Mouse (Mus musculus) G1E (cell line): ENCODE measurements around the gene Hbp1. TPM values are rescaled to one million over a fixed set of nuclear protein-coding genes. Genes with fewer than 3 reads are reported as not detected.

Experiments
- ATAC-seq: 2 replicates; pipeline ENCODE4 v1.8.0; 2016; ENCODE audit warnings: mild to moderate bottlenecking; ENCODE audit not compliant: insufficient number of reproducible peaks, poor library complexity, low FRiP score, severe bottlenecking; ENCODE audit errors: extremely low read depth
- DNase-seq: peaks from one replicate; pipeline ENCODE4 v3.0.0; 2012; ENCODE audit warnings: low spot score
- H3K27me3 ChIP-seq: 2 replicates; pipeline ENCODE4 v1.6.1; 2012; ENCODE audit warnings: mild to moderate bottlenecking, low read length, inconsistent platforms; ENCODE audit not compliant: insufficient read depth
- H3K36me3 ChIP-seq: replicated peaks from 2 replicates; pipeline ENCODE3; 2012; ENCODE audit warnings: mild to moderate bottlenecking, inconsistent platforms
- H3K4me1 ChIP-seq: 2 replicates; pipeline ENCODE4 v1.6.1; 2012; ENCODE audit warnings: low read depth, low read length, inconsistent platforms, mixed read lengths; ENCODE audit not compliant: insufficient read depth
- H3K4me3 ChIP-seq: 2 replicates; pipeline ENCODE4 v1.5.1; 2012; ENCODE audit warnings: low read depth, mild to moderate bottlenecking, inconsistent platforms, low read length, moderate library complexity, mixed read lengths
- H3K9me3 ChIP-seq: replicated peaks from 2 replicates; pipeline ENCODE4 v1.6.1; 2012; ENCODE audit warnings: inconsistent platforms
- CTCF ChIP-seq: IDR thresholded peaks from 2 replicates; pipeline ENCODE4 v1.5.1; 2012; ENCODE audit warnings: low read depth, low read length, inconsistent platforms, mixed read lengths
- GATA1 ChIP-seq: IDR thresholded peaks from 2 replicates; pipeline ENCODE4 v1.6.1; 2012; ENCODE audit warnings: borderline replicate concordance, low read length, inconsistent platforms, mixed read lengths
- GATA2 ChIP-seq: IDR thresholded peaks from 2 replicates; pipeline ENCODE4 v1.6.1; 2012; ENCODE audit warnings: low read depth, low read length, inconsistent platforms, borderline replicate concordance
- POLR2AphosphoS5 ChIP-seq: IDR thresholded peaks from 2 replicates; pipeline ENCODE4 v1.6.1; 2012; ENCODE audit warnings: low read depth, low read length, inconsistent platforms; ENCODE audit not compliant: insufficient replicate concordance
- TAL1 ChIP-seq: conservative IDR thresholded peaks from 2 replicates; pipeline ENCODE4 v1.6.1; 2012; ENCODE audit warnings: low read depth, low read length, inconsistent platforms, mixed read lengths
- polyA plus RNA-seq: library from polyadenylated mRNA; stranded (reverse); fragments of >175 nt; gene quantifications from 2 replicates; pipeline ENCODE4 v1.2.3, GENCODE M21; 2012
- total RNA-seq, 2 experiments: library from RNA; stranded (forward) in 1 of 2; stranded (reverse) in 1 of 2; fragments of 200-1000 nt in 1 of 2; fragments of >200 nt in 1 of 2; fragmentation: Nextera tagmentation in 1 of 2; gene quantifications; 2 replicates each; pipeline ENCODE4 v1.2.3; 2014 to 2017

Hbp1 gene
- total and polyA plus RNA-seq, 3 experiments, result 2.5 to 152 (median 120) TPM

- Histone ChIP-seq H3K4me3 (no peak overlapping the region), H3K36me3 (peaks cover 48% of the 10 kb centered on the region), H3K27me3 (no peaks in the 10 kb centered on the region), H3K4me1 (no peaks in the 10 kb centered on the region), H3K9me3 (no peaks in the 10 kb centered on the region)
- TF ChIP-seq GATA2 (no peak), GATA1 (no peak), CTCF (no peak), TAL1 (no peak)
- no peak for DNase-seq
- ATAC-seq, result no peak
These were observed 66.0 kb downstream of the Hbp1 start for GRCm38 (mm10) chr12:31884365-31884764.

- Histone ChIP-seq H3K27me3 (no peaks in the 10 kb centered on the region), H3K36me3 (peaks cover 36% of the 10 kb centered on the region), H3K9me3 (no peaks in the 10 kb centered on the region), H3K4me3 (no peak overlapping the region), H3K4me1 (no peaks in the 10 kb centered on the region)
- no peak for TF ChIP-seq POLR2AphosphoS5
- no peak for TF ChIP-seq GATA1
- TF ChIP-seq CTCF, result no peak
- TF ChIP-seq TAL1, result no peak
- no peak for TF ChIP-seq GATA2
- ATAC-seq, result no peak
- no peak for DNase-seq
These were observed 67.6 kb downstream of the Hbp1 start for GRCm38 (mm10) chr12:31882736-31883135.

GRCm38 (mm10) chr12:31876775-31877174 lies 73.6 kb downstream of the Hbp1 start:
- Histone ChIP-seq H3K9me3 (no peaks in the 10 kb centered on the region), H3K4me3 (no peak overlapping the region), H3K27me3 (no peaks in the 10 kb centered on the region), H3K36me3 (peaks cover 25% of the 10 kb centered on the region), H3K4me1 (no peaks in the 10 kb centered on the region)
- no peak for TF ChIP-seq GATA2
- ATAC-seq (no peak), DNase-seq (no peak)

Other genes starting within 250 kb of the Hbp1 start
- gene Gpr22, start 236.6 kb downstream of the Hbp1 start, total RNA-seq (2014; fragmentation: Nextera tagmentation), result not detected in 2 replicates
- 0.16 and 0.41 TPM in 2 replicates for gene Gpr22, start 236.6 kb downstream of the Hbp1 start, total RNA-seq (2017)
- not detected in 2 replicates for gene Gpr22, start 236.6 kb downstream of the Hbp1 start, polyA plus RNA-seq
- 849 and 918 TPM in 2 replicates for gene Prkar2b, start 110.8 kb upstream of the Hbp1 start, total RNA-seq (2014; fragmentation: Nextera tagmentation)
- gene Prkar2b, start 110.8 kb upstream of the Hbp1 start, total RNA-seq (2017), result 488 and 524 TPM in 2 replicates
- gene Prkar2b, start 110.8 kb upstream of the Hbp1 start, polyA plus RNA-seq, result 179 and 203 TPM in 2 replicates